Mouse (Mus musculus): ENCODE measurements around the gene Nnmt. TPM values are rescaled to one million over a fixed set of nuclear protein-coding genes. Genes with fewer than 3 reads are reported as not detected.

Nnmt gene
- total RNA-seq, 2 experiments from 2014 or later = 2.7 to 9.5 TPM

- DNase-seq = no peak
Measured at GRCm38 (mm10) chr9:48635576-48636350, 30.8 kb upstream of the Nnmt start.

DNA sequence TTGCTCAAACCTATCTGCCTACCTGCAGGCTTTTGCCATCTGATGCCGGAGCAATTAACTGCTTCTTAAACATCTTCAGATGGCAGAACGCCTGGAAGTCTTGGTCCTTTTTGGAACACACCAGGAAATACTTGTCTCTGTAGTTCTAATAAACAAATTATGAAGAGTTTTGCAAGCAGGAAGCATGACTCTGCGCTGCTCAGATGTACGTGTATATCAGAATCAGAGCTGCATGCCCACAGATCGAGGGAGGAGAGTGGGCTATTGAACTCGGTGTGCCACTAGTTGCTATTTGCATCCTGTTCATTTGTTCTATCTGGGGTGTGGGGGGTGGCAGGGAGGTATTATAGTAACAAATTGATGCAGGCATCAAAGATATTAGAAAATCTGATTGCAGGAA lies 28.2 kb upstream of the Nnmt start:
- no peak for DNase-seq

DNA sequence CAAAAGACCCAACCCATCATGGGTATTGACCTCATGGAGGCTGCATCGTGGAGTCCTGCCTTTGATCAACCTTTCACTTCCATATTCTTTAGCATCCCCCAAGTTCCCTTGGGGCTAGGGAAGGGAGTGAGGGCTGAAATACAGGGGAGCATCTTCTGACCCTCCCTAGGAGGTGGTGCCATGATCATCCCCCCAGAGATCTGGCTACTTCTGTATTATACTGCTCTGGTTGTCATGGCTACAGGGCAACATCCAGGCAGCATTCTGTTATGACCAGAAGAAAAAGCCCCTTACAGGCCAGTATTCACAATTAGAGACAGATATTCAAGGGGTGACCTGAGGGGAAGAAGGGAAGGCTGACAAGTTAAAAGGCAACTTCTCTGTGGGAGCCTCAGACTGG lies 14.3 kb upstream of the Nnmt start:
- no peak for DNase-seq

DNA sequence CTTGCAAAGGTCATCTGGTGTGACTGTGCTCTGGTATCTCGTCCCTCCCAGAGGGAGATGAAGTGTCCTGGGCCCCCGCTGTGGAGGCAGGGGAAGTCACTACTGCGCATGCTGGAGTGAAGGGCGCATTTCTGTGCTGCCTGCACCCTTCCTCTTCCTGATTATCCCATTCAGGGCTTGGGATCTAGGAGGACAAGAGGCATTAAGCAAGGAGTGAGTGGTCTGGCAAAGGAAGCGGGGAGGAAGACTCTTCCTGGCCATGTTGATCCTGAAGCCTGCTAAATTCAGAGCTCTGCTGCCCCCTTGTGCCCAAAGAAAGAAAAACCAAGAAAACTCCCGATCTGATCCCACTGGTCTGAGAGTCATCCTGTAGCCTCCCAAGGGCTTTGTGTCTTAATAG lies 13.6 kb upstream of the Nnmt start:
- peak; percentile 67 for DNase-seq

- DNase-seq = peak; percentile 80
Measured at GRCm38 (mm10) chr9:48618111-48618510, 13.2 kb upstream of the Nnmt start.

DNA sequence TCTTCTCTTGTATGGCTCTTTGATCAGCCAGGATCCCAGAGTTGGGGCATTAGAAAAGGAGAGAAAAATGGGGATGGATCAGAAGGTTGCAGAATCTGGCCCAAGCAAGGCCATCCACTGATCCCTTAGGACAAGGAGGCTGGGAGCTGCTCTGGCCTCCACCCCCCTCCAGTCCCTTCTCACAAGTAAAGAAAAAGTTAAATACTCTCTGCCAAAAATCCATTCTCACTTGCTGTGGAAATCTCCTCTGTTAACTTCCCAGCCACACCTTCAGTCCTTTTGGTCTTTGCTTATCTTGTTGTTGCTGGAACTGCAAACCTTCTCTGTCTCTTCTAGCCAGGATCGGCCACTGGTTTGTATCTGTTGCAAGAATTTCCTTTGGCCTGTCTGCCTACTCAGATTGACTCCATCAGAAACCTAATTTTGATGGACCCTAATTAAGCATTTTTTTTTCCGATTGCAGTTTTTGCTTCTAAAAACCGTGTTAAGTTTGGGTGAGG lies 12.6 kb upstream of the Nnmt start:
- DNase-seq = no peak

GRCm38 (mm10) chr9:48613221-48613620 lies 8.3 kb upstream of the Nnmt start:
- no peak for DNase-seq

DNA sequence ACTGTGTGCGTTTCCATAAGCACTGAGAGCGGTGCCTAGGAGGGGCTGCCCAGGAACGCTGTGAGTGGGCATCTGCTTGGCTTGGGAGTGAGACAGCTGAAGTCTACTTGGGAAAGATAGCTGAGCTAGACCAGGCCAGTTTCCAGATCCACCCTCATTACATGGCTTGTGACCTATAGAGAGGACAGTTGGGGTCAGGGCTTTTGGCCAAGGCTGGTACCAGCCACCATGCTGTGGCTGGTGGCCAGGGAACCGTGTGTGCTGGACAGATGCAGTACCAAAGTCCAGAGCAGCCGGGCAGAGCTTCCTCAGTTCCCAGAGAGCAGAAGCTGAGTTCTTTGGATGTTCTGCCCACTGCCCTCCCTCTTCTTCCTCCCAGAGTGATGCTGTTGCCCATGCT lies 7.6 kb upstream of the Nnmt start:
- DNase-seq = peak; percentile 63

GRCm38 (mm10) chr9:48611032-48611431 lies 6.1 kb upstream of the Nnmt start:
- DNase-seq = no peak

GRCm38 (mm10) chr9:48609734-48610133 lies 4.8 kb upstream of the Nnmt start:
- no peak for DNase-seq

DNA sequence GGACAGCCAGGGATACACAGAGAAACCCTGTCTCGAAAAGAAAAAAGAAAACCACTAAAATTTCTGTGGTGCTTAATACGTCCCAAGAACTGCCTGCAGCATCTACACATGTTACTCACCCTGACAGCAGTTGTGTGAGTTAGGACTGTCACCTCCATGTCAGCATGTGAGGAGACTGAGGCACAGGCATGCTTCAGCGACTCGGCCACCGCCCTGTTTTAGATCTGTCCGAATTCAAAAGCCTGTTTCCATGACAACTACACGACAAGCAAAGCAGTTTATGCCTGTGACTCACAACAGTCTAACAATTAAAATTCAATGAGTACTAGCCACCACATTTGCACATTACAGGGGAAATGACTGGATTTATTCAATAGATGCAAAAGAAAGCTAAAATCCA lies 2.5 kb upstream of the Nnmt start:
- no peak for DNase-seq

- DNase-seq = no peak
Measured at GRCm38 (mm10) chr9:48606171-48606570, 1.2 kb upstream of the Nnmt start.

DNA sequence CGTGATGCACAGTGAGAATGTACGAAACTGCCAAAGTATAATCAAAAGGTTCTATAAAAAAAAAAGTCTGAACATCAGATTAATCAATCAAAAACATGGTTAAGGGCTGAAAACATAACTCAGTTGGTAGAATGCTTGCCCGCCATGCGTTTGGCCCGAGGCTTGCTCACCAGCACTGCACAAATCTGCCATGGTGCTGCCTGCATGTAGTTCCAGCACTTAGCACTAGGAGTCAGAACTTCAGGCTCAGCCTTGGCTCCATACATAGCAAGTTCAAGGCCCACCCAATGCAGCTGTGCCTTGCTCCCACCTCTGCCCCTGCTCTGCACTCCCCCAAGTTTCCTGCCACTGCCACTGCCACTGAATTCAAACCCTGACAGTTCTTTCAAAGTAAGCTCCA lies 744 bp upstream of the Nnmt start:
- DNase-seq = no peak

DNA sequence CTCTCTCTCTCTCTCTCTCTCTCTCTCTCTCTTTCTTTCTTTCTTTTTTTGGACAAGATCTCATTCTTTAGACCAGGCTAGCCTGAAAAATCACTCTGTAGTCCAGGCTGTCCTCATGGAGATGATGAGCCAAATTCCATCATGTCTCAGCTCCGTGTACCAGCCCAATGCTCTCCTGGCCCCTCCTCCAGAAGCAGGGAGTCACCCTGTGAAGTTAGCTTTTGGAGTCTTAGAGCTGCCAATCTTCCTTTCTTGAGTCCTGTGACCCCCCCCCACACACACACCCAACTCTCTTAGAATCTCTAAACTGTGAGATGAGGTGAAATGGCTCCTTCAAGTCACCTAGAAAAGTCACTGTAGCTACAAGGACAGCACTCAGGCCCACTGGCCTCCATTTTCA lies 727 bp downstream of the Nnmt start:
- DNase-seq = no peak

DNA sequence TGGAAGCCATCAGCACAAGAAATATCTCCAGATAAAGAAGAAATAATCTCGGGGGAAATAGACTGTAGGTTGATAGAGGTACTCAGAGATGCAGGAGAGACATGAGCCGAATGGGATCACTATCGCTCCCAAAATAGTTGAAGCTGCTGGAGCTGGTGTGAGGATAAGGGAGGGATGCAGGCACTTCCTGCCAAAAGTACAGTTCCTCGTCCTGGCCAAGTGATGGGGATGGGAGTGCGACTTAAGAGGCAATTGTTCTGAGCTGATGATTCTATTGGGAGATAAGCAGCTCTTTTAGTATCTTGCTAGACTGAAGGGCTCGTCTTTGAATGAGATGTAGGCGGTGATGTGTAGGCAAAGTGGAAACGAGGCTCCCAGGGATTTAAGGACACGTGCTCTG lies 4.1 kb downstream of the Nnmt start:
- DNase-seq = no peak

DNA sequence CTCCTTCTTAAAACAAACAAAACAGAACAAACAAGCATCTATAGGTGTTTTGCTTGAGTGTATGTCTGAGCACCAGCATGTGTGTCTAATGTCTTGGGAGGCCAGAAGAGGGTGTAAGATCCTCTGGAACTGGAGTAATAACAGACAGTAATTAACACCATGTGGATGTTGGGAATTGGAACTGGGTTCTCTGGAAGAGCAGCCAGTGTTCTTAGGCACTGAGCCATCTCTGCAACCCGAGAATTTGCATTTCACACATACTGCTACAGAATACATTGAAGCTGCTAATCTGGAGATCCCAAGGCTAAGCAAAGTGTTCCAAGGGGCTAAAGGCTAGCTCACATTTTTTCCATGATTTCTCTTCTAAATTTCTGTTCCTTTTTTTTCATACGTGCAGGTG lies 4.9 kb downstream of the Nnmt start:
- DNase-seq = no peak

- no peak for DNase-seq
Measured at GRCm38 (mm10) chr9:48597494-48597893, 7.5 kb downstream of the Nnmt start.

DNA sequence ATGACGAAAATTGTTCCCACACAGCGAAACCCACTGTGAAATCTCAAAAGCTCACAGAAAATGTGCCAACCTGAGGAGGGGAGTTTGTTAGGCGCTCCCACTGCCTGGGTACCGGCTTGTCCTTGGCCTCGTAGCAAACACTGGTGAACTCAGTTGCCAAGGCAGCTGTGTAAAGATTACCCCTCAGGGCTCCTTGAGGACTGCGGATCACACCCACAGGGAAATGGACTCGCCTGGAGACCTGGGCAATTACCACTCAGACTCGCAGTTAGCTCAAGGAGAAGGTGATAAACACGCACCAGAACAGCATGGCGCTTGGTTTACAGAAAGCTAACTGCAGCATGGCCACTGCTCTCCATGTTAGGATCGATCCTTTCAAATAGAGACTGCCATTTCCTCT lies 8.0 kb downstream of the Nnmt start:
- DNase-seq = no peak

DNA sequence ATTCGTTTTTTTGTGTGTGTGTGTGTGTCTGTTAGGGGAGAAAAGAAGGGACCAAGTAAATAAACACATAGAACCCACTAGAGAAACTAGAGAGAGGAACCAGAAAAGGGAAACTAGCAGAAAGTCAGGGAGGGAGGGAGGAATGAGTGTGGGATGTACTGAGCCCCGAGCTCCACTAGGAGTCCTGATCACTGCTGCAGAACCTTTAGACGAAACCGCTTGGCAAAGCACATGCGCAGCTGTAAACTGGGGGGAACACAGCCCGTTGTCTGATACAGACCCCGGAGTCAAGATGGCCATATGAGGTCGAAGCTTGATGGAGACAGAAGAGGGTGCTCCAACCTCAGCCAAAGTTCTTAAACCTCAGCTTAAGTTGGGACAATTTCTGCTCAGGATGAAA lies 11.0 kb downstream of the Nnmt start:
- no peak for DNase-seq

- no peak for DNase-seq
Measured at GRCm38 (mm10) chr9:48590606-48591005, 14.3 kb downstream of the Nnmt start.

GRCm38 (mm10) chr9:48586332-48586731 lies 18.6 kb downstream of the Nnmt start:
- DNase-seq = no peak

- no peak for DNase-seq
Measured at GRCm38 (mm10) chr9:48580808-48581207, 24.1 kb downstream of the Nnmt start.

DNA sequence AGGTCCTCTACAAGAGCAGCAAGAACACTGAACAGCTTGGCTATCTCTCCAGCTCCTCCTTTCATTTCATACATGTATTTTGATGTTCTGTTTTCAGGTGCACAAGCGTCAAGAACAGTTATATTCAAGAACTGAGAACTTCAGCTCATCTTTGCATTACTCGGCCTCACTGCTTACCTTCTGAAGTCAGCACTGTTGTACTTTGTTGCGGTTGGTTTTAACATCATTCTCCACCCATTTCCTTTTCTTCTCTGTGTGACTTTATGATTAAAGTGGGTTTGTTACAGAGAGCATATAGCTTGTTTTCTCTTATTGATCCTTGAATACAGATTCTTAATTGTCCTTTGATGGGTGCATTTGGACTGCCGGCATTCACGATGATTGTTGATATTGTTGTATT lies 42.6 kb downstream of the Nnmt start:
- no peak for DNase-seq

GRCm38 (mm10) chr9:48559482-48560139 lies 45.3 kb downstream of the Nnmt start:
- DNase-seq = peak; percentile 7

All from gastrocnemius, postnatal 25 days (tissue).